Mouse (Mus musculus) lung, postnatal 0 days (tissue): Measurements from ENCODE around the gene Apex2.

Experiments
- CTCF ChIP-seq: IDR thresholded peaks from 2 replicates; pipeline ENCODE4 v1.5.1; 2016; ENCODE audit warnings: antibody characterized with exemption, mild to moderate bottlenecking
- EP300 ChIP-seq: IDR thresholded peaks from 2 replicates; pipeline ENCODE4 v1.6.1; 2016; ENCODE audit warnings: antibody characterized with exemption, mild to moderate bottlenecking, control low read depth

- TF ChIP-seq CTCF (no peak), EP300 (no peak)
These were observed 35.6 kb downstream of the Apex2 start for GRCm38 (mm10) chrX:150554032-150554431.
